Mouse (Mus musculus): ENCODE data around the gene Plb1. TPM values are rescaled to one million over a fixed set of nuclear protein-coding genes. Genes with fewer than 3 reads are reported as not detected.

Plb1 gene
- 1.5 and 2.4 TPM in 2 replicates for polyA plus RNA-seq (2014; fragmentation: Nextera tagmentation; extraction: Ambion mirVana)

GRCm38 (mm10) chr5:32232474-32232873 is at the start of gene Plb1:
Plb1 (plus strand) TSS chr5:32232708.
- Histone ChIP-seq H3K27me3 (replicated peaks; ENCODE audit: control insufficient read depth, insufficient read depth, low read length) (no peaks in the 10 kb centered on the region), H3K4me1 (ENCODE audit: control insufficient read depth, insufficient read depth, low read length) (no peaks in the 10 kb centered on the region), H3K9me3 (ENCODE audit: control insufficient read depth, low read length) (no peaks in the 10 kb centered on the region), H3K27ac (replicated peaks; ENCODE audit: low read depth, low read length) (no peak within 1 kb of the TSS), H3K9ac (ENCODE audit: low read depth, low read length) (no peak within 1 kb of the TSS), H3K4me3 (ENCODE audit: low read depth, low read length) (no peak within 1 kb of the TSS), H3K4me2 (ENCODE audit: low read depth, low read length) (no peak within 1 kb of the TSS), H3K36me3 (ENCODE audit: control insufficient read depth, insufficient read depth, low read length) (no peaks in the 10 kb centered on the region)
- no peak for ATAC-seq (ENCODE audit: low read depth)
- no peak for DNase-seq (ENCODE audit: low spot score)
- 73% methylated on average over 9 of the region's 9 CpGs for WGBS

DNA sequence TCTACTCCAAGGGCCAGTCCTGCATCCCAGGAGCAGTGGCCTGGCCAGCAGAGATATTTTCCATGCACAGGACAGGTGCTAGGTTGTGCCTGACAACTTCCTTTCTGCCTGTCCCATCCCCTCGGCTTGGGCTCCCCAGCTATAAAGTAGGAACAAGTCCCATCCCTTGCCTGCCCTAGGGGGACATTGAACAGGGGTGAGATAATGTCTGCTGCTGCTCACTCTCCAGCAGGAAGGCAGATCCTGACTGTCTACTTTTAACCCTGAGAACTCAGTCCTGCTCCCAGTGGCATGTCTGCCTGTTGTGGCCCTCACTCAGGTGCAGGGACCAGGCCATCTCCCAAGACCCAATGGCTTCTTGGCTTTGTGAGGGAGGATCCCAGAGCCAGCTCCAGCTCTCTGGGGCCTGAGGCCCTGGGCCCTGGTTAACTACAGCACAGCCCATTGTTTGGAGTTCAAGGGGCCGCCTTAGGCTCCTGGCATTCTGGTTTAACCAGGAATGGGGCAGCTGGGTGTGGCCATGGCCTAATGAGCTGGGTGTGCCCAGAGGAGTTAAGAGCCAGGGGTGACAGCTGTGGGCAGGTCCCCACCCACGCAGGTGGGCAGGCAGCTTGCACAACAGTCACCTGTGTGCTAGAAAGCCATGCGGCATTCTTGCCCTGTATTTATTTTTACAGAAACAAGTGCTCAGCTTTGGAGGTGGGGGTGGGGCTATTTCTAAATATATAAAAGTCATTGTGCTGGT is 49.5 kb upstream of the Plb1 start:
- peak overlapping the region; percentile 39; the same call in 1 of the 2 replicates for H3K27ac ChIP-seq (replicated peaks; ENCODE audit: low read depth, low read length)
- ATAC-seq (ENCODE audit: low read depth): peak; percentile 89
- H3K4me2 ChIP-seq (ENCODE audit: low read depth, low read length): no peak overlapping the region
- no peaks in the 10 kb centered on the region for H3K27me3 ChIP-seq (replicated peaks; ENCODE audit: control insufficient read depth, insufficient read depth, low read length)
- H3K4me3 ChIP-seq (ENCODE audit: low read depth, low read length): no peak overlapping the region
- H3K36me3 ChIP-seq (ENCODE audit: control insufficient read depth, insufficient read depth, low read length): no peaks in the 10 kb centered on the region
- H3K4me1 ChIP-seq (ENCODE audit: control insufficient read depth, insufficient read depth, low read length): peaks cover 4% of the 10 kb centered on the region; the same call in 1 of the 2 replicates
- DNase-seq (ENCODE audit: low spot score): peak; percentile 84
- no peaks in the 10 kb centered on the region for H3K9me3 ChIP-seq (ENCODE audit: control insufficient read depth, low read length)
- H3K9ac ChIP-seq (ENCODE audit: low read depth, low read length): no peak overlapping the region
- WGBS: 59% methylated on average over 4 of the region's 4 CpGs

DNA sequence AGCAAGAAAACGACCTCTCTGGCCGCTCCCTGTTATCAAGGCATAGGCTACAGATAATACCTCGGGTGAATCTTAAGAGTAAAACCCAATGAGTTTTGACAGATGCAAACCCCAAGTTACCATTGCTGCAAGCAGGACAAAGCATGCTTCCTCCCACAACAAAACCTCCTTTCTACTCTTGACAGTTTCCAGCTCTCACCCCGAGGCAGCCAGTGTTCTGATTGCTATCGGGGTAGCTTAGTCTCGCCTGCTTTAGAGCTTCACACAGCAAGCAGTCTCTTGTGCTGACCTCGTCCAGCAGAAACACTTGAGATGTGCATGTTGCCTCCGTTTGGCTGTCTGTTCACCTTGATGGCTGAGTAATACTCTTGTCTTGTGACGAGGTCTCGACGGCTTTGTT is 44.8 kb upstream of the Plb1 start:
- H3K9me3 ChIP-seq (ENCODE audit: control insufficient read depth, low read length): no peaks in the 10 kb centered on the region
- no peak overlapping the region for H3K4me3 ChIP-seq (ENCODE audit: low read depth, low read length)
- H3K36me3 ChIP-seq (ENCODE audit: control insufficient read depth, insufficient read depth, low read length): no peaks in the 10 kb centered on the region
- H3K9ac ChIP-seq (ENCODE audit: low read depth, low read length): no peak overlapping the region
- no peak for ATAC-seq (ENCODE audit: low read depth)
- H3K4me1 ChIP-seq (ENCODE audit: control insufficient read depth, insufficient read depth, low read length): peaks cover 4% of the 10 kb centered on the region; the same call in 1 of the 2 replicates
- no peaks in the 10 kb centered on the region for H3K27me3 ChIP-seq (replicated peaks; ENCODE audit: control insufficient read depth, insufficient read depth, low read length)
- WGBS: 33% methylated on average over 11 of the region's 11 CpGs
- H3K4me2 ChIP-seq (ENCODE audit: low read depth, low read length): no peak overlapping the region
- peak; percentile 7 for DNase-seq (ENCODE audit: low spot score)
- no peak overlapping the region for H3K27ac ChIP-seq (replicated peaks; ENCODE audit: low read depth, low read length)

GRCm38 (mm10) chr5:32191259-32191658 is 41.2 kb upstream of the Plb1 start:
- no peaks in the 10 kb centered on the region for H3K36me3 ChIP-seq (ENCODE audit: control insufficient read depth, insufficient read depth, low read length)
- no peak overlapping the region for H3K9ac ChIP-seq (ENCODE audit: low read depth, low read length)
- no peak overlapping the region for H3K4me3 ChIP-seq (ENCODE audit: low read depth, low read length)
- DNase-seq (ENCODE audit: low spot score) (peak; percentile 8), ATAC-seq (ENCODE audit: low read depth) (no peak)
- H3K4me1 ChIP-seq (ENCODE audit: control insufficient read depth, insufficient read depth, low read length): no peaks in the 10 kb centered on the region; the same call in 1 of the 2 replicates
- 65% methylated on average over 5 of the region's 5 CpGs for WGBS
- no peak overlapping the region for H3K27ac ChIP-seq (replicated peaks; ENCODE audit: low read depth, low read length)
- no peaks in the 10 kb centered on the region for H3K27me3 ChIP-seq (replicated peaks; ENCODE audit: control insufficient read depth, insufficient read depth, low read length)
- H3K9me3 ChIP-seq (ENCODE audit: control insufficient read depth, low read length): no peaks in the 10 kb centered on the region
- no peak overlapping the region for H3K4me2 ChIP-seq (ENCODE audit: low read depth, low read length)

- H3K36me3 ChIP-seq (ENCODE audit: control insufficient read depth, insufficient read depth, low read length): no peaks in the 10 kb centered on the region
- H3K4me1 ChIP-seq (ENCODE audit: control insufficient read depth, insufficient read depth, low read length): no peaks in the 10 kb centered on the region; the same call in 1 of the 2 replicates
- DNase-seq (ENCODE audit: low spot score): no peak
These were observed 40.3 kb upstream of the Plb1 start for GRCm38 (mm10) chr5:32192016-32192845.

GRCm38 (mm10) chr5:32194236-32194635 is 38.3 kb upstream of the Plb1 start:
- H3K4me3 ChIP-seq (ENCODE audit: low read depth, low read length): no peak overlapping the region
- DNase-seq (ENCODE audit: low spot score) (no peak), ATAC-seq (ENCODE audit: low read depth) (no peak)
- H3K27ac ChIP-seq (replicated peaks; ENCODE audit: low read depth, low read length): no peak overlapping the region
- WGBS: 67% methylated on average over 4 of the region's 4 CpGs
- no peaks in the 10 kb centered on the region for H3K9me3 ChIP-seq (ENCODE audit: control insufficient read depth, low read length)
- H3K4me2 ChIP-seq (ENCODE audit: low read depth, low read length): no peak overlapping the region
- no peaks in the 10 kb centered on the region for H3K36me3 ChIP-seq (ENCODE audit: control insufficient read depth, insufficient read depth, low read length)
- no peak overlapping the region for H3K9ac ChIP-seq (ENCODE audit: low read depth, low read length)
- H3K27me3 ChIP-seq (replicated peaks; ENCODE audit: control insufficient read depth, insufficient read depth, low read length): no peaks in the 10 kb centered on the region
- H3K4me1 ChIP-seq (ENCODE audit: control insufficient read depth, insufficient read depth, low read length): no peaks in the 10 kb centered on the region; the same call in 1 of the 2 replicates

More at GRCm38 (mm10) chr5:32192016-32192845, 40.3 kb upstream of the Plb1 start:
- Histone ChIP-seq H3K27me3 (replicated peaks; ENCODE audit: control insufficient read depth, insufficient read depth, low read length) (no peaks in the 10 kb centered on the region), H3K4me2 (ENCODE audit: low read depth, low read length) (no peak overlapping the region), H3K9ac (ENCODE audit: low read depth, low read length) (no peak overlapping the region), H3K27ac (replicated peaks; ENCODE audit: low read depth, low read length) (no peak overlapping the region), H3K4me3 (ENCODE audit: low read depth, low read length) (no peak overlapping the region), H3K9me3 (ENCODE audit: control insufficient read depth, low read length) (no peaks in the 10 kb centered on the region)
- WGBS: 79% methylated on average over 16 of the region's 16 CpGs
- no peak for ATAC-seq (ENCODE audit: low read depth)

GRCm38 (mm10) chr5:32195857-32196609 is 36.5 kb upstream of the Plb1 start:
- ATAC-seq (ENCODE audit: low read depth): no peak
- 60% methylated on average over 12 of the region's 12 CpGs for WGBS
- DNase-seq (ENCODE audit: low spot score): no peak

GRCm38 (mm10) chr5:32197698-32198097 is 34.8 kb upstream of the Plb1 start:
- WGBS: 10% methylated on average over 4 of the region's 4 CpGs
- Histone ChIP-seq H3K27ac (replicated peaks; ENCODE audit: low read depth, low read length) (no peak overlapping the region), H3K4me3 (ENCODE audit: low read depth, low read length) (no peak overlapping the region), H3K9me3 (ENCODE audit: control insufficient read depth, low read length) (no peaks in the 10 kb centered on the region), H3K4me1 (ENCODE audit: control insufficient read depth, insufficient read depth, low read length) (no peaks in the 10 kb centered on the region), H3K27me3 (replicated peaks; ENCODE audit: control insufficient read depth, insufficient read depth, low read length) (no peaks in the 10 kb centered on the region), H3K4me2 (ENCODE audit: low read depth, low read length) (no peak overlapping the region), H3K36me3 (ENCODE audit: control insufficient read depth, insufficient read depth, low read length) (no peaks in the 10 kb centered on the region), H3K9ac (ENCODE audit: low read depth, low read length) (no peak overlapping the region)
- DNase-seq (ENCODE audit: low spot score) (peak; percentile 88), ATAC-seq (ENCODE audit: low read depth) (peak; percentile 91)

More at GRCm38 (mm10) chr5:32195857-32196609, 36.5 kb upstream of the Plb1 start:
- Histone ChIP-seq H3K4me2 (ENCODE audit: low read depth, low read length) (no peak overlapping the region), H3K36me3 (ENCODE audit: control insufficient read depth, insufficient read depth, low read length) (no peaks in the 10 kb centered on the region), H3K4me1 (ENCODE audit: control insufficient read depth, insufficient read depth, low read length) (no peaks in the 10 kb centered on the region; the same call in 1 of the 2 replicates), H3K4me3 (ENCODE audit: low read depth, low read length) (no peak overlapping the region), H3K9me3 (ENCODE audit: control insufficient read depth, low read length) (no peaks in the 10 kb centered on the region), H3K27me3 (replicated peaks; ENCODE audit: control insufficient read depth, insufficient read depth, low read length) (no peaks in the 10 kb centered on the region), H3K27ac (replicated peaks; ENCODE audit: low read depth, low read length) (no peak overlapping the region), H3K9ac (ENCODE audit: low read depth, low read length) (no peak overlapping the region; the same call in 1 of the 2 replicates)
